Mouse (Mus musculus) cortical plate, adult 2 months (tissue): ENCODE data around the gene Caln1.

Source experiments
- CTCF ChIP-seq: fragments of 200-500 bp; IDR thresholded peaks from 2 replicates; pipeline ENCODE4 v1.5.1; 2011; ENCODE audit warnings: mild to moderate bottlenecking, control low read depth, low read length; ENCODE audit not compliant: insufficient read depth; ENCODE audit errors: extremely low read depth
- POLR2A ChIP-seq: fragments of 200-500 bp; IDR thresholded peaks from 2 replicates; pipeline ENCODE4 v1.6.1; 2011; ENCODE audit warnings: mild to moderate bottlenecking, low read length, control low read depth; ENCODE audit not compliant: insufficient read depth; ENCODE audit errors: extremely low read depth

- no peak for TF ChIP-seq CTCF
- no peak for TF ChIP-seq POLR2A
Measured at GRCm38 (mm10) chr5:130409706-130410105, 40.5 kb downstream of the Caln1 start.
